Mouse (Mus musculus) midbrain, embryonic 11.5 days (tissue): ENCODE results near the gene Gm6803. TPM values are rescaled to one million over a fixed set of nuclear protein-coding genes. Genes with fewer than 3 reads are reported as not detected.

Experiments used
- polyA plus RNA-seq: library from polyadenylated mRNA; unstranded; fragments of >200 nt; fragmentation: Nextera tagmentation; extraction: Ambion mirVana; gene quantifications from 2 replicates; pipeline ENCODE4 v1.2.1, GENCODE M21; 2014

The Gm6803 gene
- polyA plus RNA-seq, 1 experiment from 2014 or later: not detected

Other genes with a start within 250 kb of the Gm6803 start
- not detected in 2 replicates for gene Gm21319, start 243.0 kb downstream of the Gm6803 start, polyA plus RNA-seq
- gene Gm21936, start 223.3 kb downstream of the Gm6803 start, polyA plus RNA-seq: not detected in 2 replicates
- not detected in 2 replicates for gene BB287469, start 202.2 kb downstream of the Gm6803 start, polyA plus RNA-seq
- gene Gm2001, start 176.4 kb downstream of the Gm6803 start, polyA plus RNA-seq: not detected in 2 replicates
- not detected in 2 replicates for gene Gm2016, start 144.7 kb downstream of the Gm6803 start, polyA plus RNA-seq
- gene Gm2022, start 123.4 kb downstream of the Gm6803 start, polyA plus RNA-seq: not detected in 2 replicates
- gene Gm2035, start 98.9 kb downstream of the Gm6803 start, polyA plus RNA-seq: not detected in 2 replicates
- gene Gm2042, start 64.7 kb downstream of the Gm6803 start, polyA plus RNA-seq: not detected in 2 replicates
- gene Gm2075, start 6.9 kb downstream of the Gm6803 start, polyA plus RNA-seq: not detected in 2 replicates
- gene Gm2056, start 8.2 kb upstream of the Gm6803 start, polyA plus RNA-seq: not detected in 2 replicates
- gene Gm16368, start 64.9 kb upstream of the Gm6803 start, polyA plus RNA-seq: not detected in 2 replicates
- not detected in 2 replicates for gene Gm10436, start 163.3 kb upstream of the Gm6803 start, polyA plus RNA-seq
- gene Gm8332, start 231.3 kb upstream of the Gm6803 start, polyA plus RNA-seq: not detected in 2 replicates